Mouse (Mus musculus) liver, embryonic 15.5 days (tissue): Measurements from ENCODE around the gene Nipbl. TPM values are rescaled to one million over a fixed set of nuclear protein-coding genes. Genes with fewer than 3 reads are reported as not detected.

Source experiments
- ATAC-seq: fragments of 200-750 bp; cut with Nextera tagmentation; 2 replicates; pipeline ENCODE4 v1.8.0; 2017; ENCODE audit warnings: moderate number of reproducible peaks, mild to moderate bottlenecking, moderate library complexity; ENCODE audit not compliant: insufficient read depth
- H3K27ac ChIP-seq: fragments of 300-500 bp; sonication (generic); replicated peaks from 2 replicates; pipeline ENCODE4 v1.5.1; 2015; ENCODE audit warnings: mild to moderate bottlenecking, inconsistent platforms
- H3K27me3 ChIP-seq: fragments of 300-500 bp; sonication (generic); 2 replicates; pipeline ENCODE4 v1.6.1; 2015; ENCODE audit warnings: mild to moderate bottlenecking, inconsistent platforms
- H3K36me3 ChIP-seq: fragments of 300-500 bp; sonication (generic); replicated peaks from 2 replicates; pipeline ENCODE4 v1.6.1; 2015; ENCODE audit warnings: moderate library complexity, mild to moderate bottlenecking, inconsistent platforms
- H3K4me1 ChIP-seq: fragments of 300-500 bp; sonication (generic); replicated peaks from 2 replicates; pipeline ENCODE4 v1.6.1; 2015; ENCODE audit warnings: inconsistent platforms
- H3K4me2 ChIP-seq: fragments of 300-500 bp; sonication (generic); 2 replicates; pipeline ENCODE4 v1.6.1; 2015; ENCODE audit warnings: moderate library complexity, mild to moderate bottlenecking, inconsistent platforms
- H3K4me3 ChIP-seq: fragments of 300-500 bp; sonication (generic); replicated peaks from 2 replicates; pipeline ENCODE4 v1.5.1; 2015; ENCODE audit warnings: mild to moderate bottlenecking, inconsistent platforms
- H3K9ac ChIP-seq: fragments of 300-500 bp; sonication (generic); 2 replicates; pipeline ENCODE4 v1.6.1; 2015; ENCODE audit warnings: moderate library complexity, mild to moderate bottlenecking, inconsistent platforms
- H3K9me3 ChIP-seq: fragments of 300-500 bp; sonication (generic); replicated peaks from 2 replicates; pipeline ENCODE4 v1.6.1; 2016; ENCODE audit warnings: inconsistent platforms
- WGBS: fragments of 180-500 bp; shearing (Covaris S2); methylation state at CpG from one replicate; pipeline ENCODE4 v1.1.7; 2015; ENCODE audit warnings: mixed read lengths; ENCODE audit not compliant: insufficient replicate concordance; 5-methylcytosine and 5-hydroxymethylcytosine counted together
- polyA plus RNA-seq: library from polyadenylated mRNA; unstranded; fragments of >200 nt; fragmentation: Nextera tagmentation; extraction: Ambion mirVana; gene quantifications from 2 replicates; pipeline ENCODE4 v1.2.1, GENCODE M21; 2015

Gene Nipbl
- polyA plus RNA-seq, 1 experiment from 2014 or later, result 6.1 TPM

- ATAC-seq, result no peak
- 52% methylated on average over 4 of the region's 4 CpGs for WGBS
These were observed 27.6 kb downstream of the Nipbl start for GRCm38 (mm10) chr15:8416500-8417138.

GRCm38 (mm10) chr15:8413356-8413755 is 30.9 kb downstream of the Nipbl start:
- H3K27ac ChIP-seq, result no peak overlapping the region
- H3K4me2 ChIP-seq, result no peak overlapping the region
- 44% methylated on average over 3 of the region's 3 CpGs for WGBS
- H3K9ac ChIP-seq, result no peak overlapping the region
- H3K4me3 ChIP-seq, result no peak overlapping the region
- no peaks in the 10 kb centered on the region for H3K27me3 ChIP-seq
- H3K9me3 ChIP-seq, result no peaks in the 10 kb centered on the region
- no peaks in the 10 kb centered on the region for H3K36me3 ChIP-seq
- ATAC-seq, result no peak
- peaks cover 33% of the 10 kb centered on the region for H3K4me1 ChIP-seq

More at GRCm38 (mm10) chr15:8416500-8417138, 27.6 kb downstream of the Nipbl start:
- Histone ChIP-seq H3K9ac (no peak overlapping the region), H3K27me3 (no peaks in the 10 kb centered on the region), H3K4me1 (peaks cover 37% of the 10 kb centered on the region), H3K9me3 (no peaks in the 10 kb centered on the region), H3K36me3 (no peaks in the 10 kb centered on the region), H3K4me3 (no peak overlapping the region), H3K27ac (no peak overlapping the region), H3K4me2 (no peak overlapping the region)

- Histone ChIP-seq H3K27ac (peak overlapping the region; percentile 31), H3K9ac (no peak overlapping the region), H3K9me3 (no peaks in the 10 kb centered on the region), H3K27me3 (no peaks in the 10 kb centered on the region), H3K36me3 (no peaks in the 10 kb centered on the region), H3K4me2 (no peak overlapping the region), H3K4me1 (peaks cover 31% of the 10 kb centered on the region), H3K4me3 (no peak overlapping the region)
- WGBS, result 38% methylated on average over 1 of the region's 1 CpGs
- no peak for ATAC-seq
These were observed 32.4 kb downstream of the Nipbl start for GRCm38 (mm10) chr15:8411873-8412272.

- Histone ChIP-seq H3K36me3 (no peaks in the 10 kb centered on the region), H3K4me1 (peaks cover 31% of the 10 kb centered on the region), H3K27me3 (no peaks in the 10 kb centered on the region), H3K9ac (no peak overlapping the region), H3K4me2 (peak overlapping the region; percentile 16), H3K4me3 (no peak overlapping the region), H3K9me3 (no peaks in the 10 kb centered on the region), H3K27ac (no peak overlapping the region)
- WGBS, result 12% methylated on average over 1 of the region's 1 CpGs
- peak; percentile 51 for ATAC-seq
These were observed 33.0 kb downstream of the Nipbl start for GRCm38 (mm10) chr15:8411168-8411837.

GRCm38 (mm10) chr15:8407082-8407481 is 37.2 kb downstream of the Nipbl start:
- H3K9me3 ChIP-seq, result no peaks in the 10 kb centered on the region
- 48% methylated on average over 2 of the region's 2 CpGs for WGBS
- no peak overlapping the region for H3K9ac ChIP-seq
- H3K36me3 ChIP-seq, result no peaks in the 10 kb centered on the region
- H3K4me3 ChIP-seq, result no peak overlapping the region
- no peak overlapping the region for H3K27ac ChIP-seq
- no peak for ATAC-seq
- H3K4me1 ChIP-seq, result peaks cover 18% of the 10 kb centered on the region
- H3K4me2 ChIP-seq, result no peak overlapping the region
- no peaks in the 10 kb centered on the region for H3K27me3 ChIP-seq

- Histone ChIP-seq H3K9ac (no peak overlapping the region), H3K9me3 (no peaks in the 10 kb centered on the region), H3K27ac (no peak overlapping the region), H3K27me3 (no peaks in the 10 kb centered on the region), H3K36me3 (no peaks in the 10 kb centered on the region), H3K4me1 (peaks cover 20% of the 10 kb centered on the region), H3K4me3 (no peak overlapping the region), H3K4me2 (no peak overlapping the region)
- 77% methylated on average over 2 of the region's 2 CpGs for WGBS
- ATAC-seq, result no peak
These were observed 38.0 kb downstream of the Nipbl start for GRCm38 (mm10) chr15:8406219-8406618.

GRCm38 (mm10) chr15:8402591-8402990 is 41.7 kb downstream of the Nipbl start:
- Histone ChIP-seq H3K27me3 (no peaks in the 10 kb centered on the region), H3K4me2 (no peak overlapping the region), H3K9me3 (no peaks in the 10 kb centered on the region), H3K4me1 (peaks cover 16% of the 10 kb centered on the region), H3K4me3 (no peak overlapping the region), H3K36me3 (no peaks in the 10 kb centered on the region), H3K9ac (no peak overlapping the region), H3K27ac (no peak overlapping the region)
- no peak for ATAC-seq
- WGBS, result 71% methylated on average over 2 of the region's 2 CpGs

- Histone ChIP-seq H3K4me2 (no peak overlapping the region), H3K4me3 (no peak overlapping the region), H3K36me3 (no peaks in the 10 kb centered on the region), H3K27me3 (no peaks in the 10 kb centered on the region), H3K9me3 (no peaks in the 10 kb centered on the region), H3K9ac (no peak overlapping the region), H3K27ac (no peak overlapping the region), H3K4me1 (peaks cover 16% of the 10 kb centered on the region)
- 88% methylated on average over 2 of the region's 2 CpGs for WGBS
- ATAC-seq, result no peak
These were observed 42.7 kb downstream of the Nipbl start for GRCm38 (mm10) chr15:8401536-8401935.

GRCm38 (mm10) chr15:8391764-8392163 is 52.5 kb downstream of the Nipbl start:
- no peak overlapping the region for H3K9ac ChIP-seq
- no peak overlapping the region for H3K4me2 ChIP-seq
- H3K9me3 ChIP-seq, result no peaks in the 10 kb centered on the region
- no peak overlapping the region for H3K27ac ChIP-seq
- H3K4me3 ChIP-seq, result no peak overlapping the region
- 0 out of 2 replicates have a peak, but pooled peaks have one; percentile 15 for ATAC-seq
- H3K27me3 ChIP-seq, result no peaks in the 10 kb centered on the region
- WGBS, result 51% methylated on average over 3 of the region's 3 CpGs
- peaks cover 9% of the 10 kb centered on the region for H3K4me1 ChIP-seq
- no peaks in the 10 kb centered on the region for H3K36me3 ChIP-seq

GRCm38 (mm10) chr15:8382213-8382612 is 62.0 kb downstream of the Nipbl start:
- no peak for ATAC-seq
- Histone ChIP-seq H3K4me2 (no peak overlapping the region), H3K27me3 (no peaks in the 10 kb centered on the region), H3K36me3 (no peaks in the 10 kb centered on the region), H3K4me3 (no peak overlapping the region), H3K4me1 (no peaks in the 10 kb centered on the region), H3K9ac (no peak overlapping the region), H3K27ac (no peak overlapping the region), H3K9me3 (no peaks in the 10 kb centered on the region)
- 37% methylated on average over 3 of the region's 3 CpGs for WGBS

GRCm38 (mm10) chr15:8375657-8376056 is 68.6 kb downstream of the Nipbl start:
- H3K27me3 ChIP-seq, result no peaks in the 10 kb centered on the region
- no peak overlapping the region for H3K4me3 ChIP-seq
- no peak overlapping the region for H3K4me2 ChIP-seq
- 78% methylated on average over 1 of the region's 1 CpGs for WGBS
- H3K36me3 ChIP-seq, result peaks cover 10% of the 10 kb centered on the region
- H3K9me3 ChIP-seq, result no peaks in the 10 kb centered on the region
- H3K4me1 ChIP-seq, result no peaks in the 10 kb centered on the region
- ATAC-seq, result no peak
- H3K27ac ChIP-seq, result no peak overlapping the region
- H3K9ac ChIP-seq, result no peak overlapping the region
